Mouse (Mus musculus) cerebellum, adult 2 months (tissue): ENCODE measurements around the gene Ccdc155.

Experiments used
- CTCF ChIP-seq: fragments of 200-500 bp; IDR thresholded peaks from 2 replicates; pipeline ENCODE4 v1.5.1; 2011; ENCODE audit warnings: low read depth, mild to moderate bottlenecking, control low read depth, low read length, moderate library complexity, borderline replicate concordance; ENCODE audit not compliant: insufficient read depth
- POLR2A ChIP-seq: fragments of 200-500 bp; IDR thresholded peaks from 2 replicates; pipeline ENCODE4 v1.6.1; 2011; ENCODE audit warnings: low read length, control low read depth, borderline replicate concordance; ENCODE audit not compliant: insufficient read depth

DNA sequence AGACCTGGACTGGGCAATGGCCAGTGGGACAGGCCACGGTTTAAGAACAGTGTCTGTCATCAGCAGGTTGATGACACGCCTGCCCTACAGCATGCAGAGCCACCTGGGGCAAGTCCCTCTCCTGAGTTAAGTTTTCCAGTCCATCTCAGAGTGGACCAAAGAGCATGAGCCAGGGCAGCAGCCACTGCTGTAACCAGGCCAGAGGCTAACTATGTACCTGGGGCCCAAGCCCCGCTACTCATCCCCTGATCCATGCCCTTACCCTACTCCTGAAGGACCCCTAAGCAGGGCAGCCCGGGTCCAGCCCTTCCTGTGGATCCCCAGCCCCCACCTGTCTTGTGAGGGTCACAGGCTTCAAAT lies 8.5 kb downstream of the Ccdc155 start:
- TF ChIP-seq CTCF (no peak), POLR2A (no peak)
